Mouse (Mus musculus): ENCODE data around the gene Gm17364. TPM values are rescaled to one million over a fixed set of nuclear protein-coding genes. Genes with fewer than 3 reads are reported as not detected.

Gene Gm17364
- polyA plus RNA-seq, 1 experiment, result not detected

GRCm38 (mm10) chr13:41248751-41249520 is 24.8 kb downstream of the Gm17364 start:
- Histone ChIP-seq H3K27me3 (ENCODE audit: control insufficient read depth, insufficient read depth, low read length) (no peaks in the 10 kb centered on the region), H3K4me3 (ENCODE audit: extremely low read depth, insufficient read depth, insufficient read length) (peak overlapping the region; percentile 88), H3K4me1 (ENCODE audit: control insufficient read depth, insufficient read depth, insufficient read length) (no peaks in the 10 kb centered on the region), H3K27ac (ENCODE audit: insufficient read depth, low read length) (no peak overlapping the region), H3K36me3 (ENCODE audit: control insufficient read depth, insufficient read depth, low read length) (no peaks in the 10 kb centered on the region)
- no peak for TF ChIP-seq POLR2A (IDR thresholded peaks at IDR 0.05; ENCODE audit: low read depth, low read length)
- TF ChIP-seq CTCF (IDR thresholded peaks at IDR 0.05; ENCODE audit: extremely low read depth, insufficient read depth, insufficient read length, insufficient replicate concordance), result no peak
- peak; percentile 6 to 42 for DNase-seq (ENCODE audit: low read depth in 1 of 2, low spot score in 2 of 2)
- WGBS, result 48% methylated on average over 12 of the region's 12 CpGs

GRCm38 (mm10) chr13:41244306-41244830 is 29.4 kb downstream of the Gm17364 start:
- H3K27me3 ChIP-seq (ENCODE audit: control insufficient read depth, insufficient read depth, low read length), result no peaks in the 10 kb centered on the region
- WGBS, result 31% methylated on average over 6 of the region's 6 CpGs
- TF ChIP-seq POLR2A (IDR thresholded peaks at IDR 0.05; ENCODE audit: low read depth, low read length) (no peak), CTCF (IDR thresholded peaks at IDR 0.05; ENCODE audit: extremely low read depth, insufficient read depth, insufficient read length, insufficient replicate concordance) (no peak)
- DNase-seq (ENCODE audit: low read depth in 1 of 2, low spot score in 2 of 2), result no peak
- no peak overlapping the region for H3K4me3 ChIP-seq (ENCODE audit: extremely low read depth, insufficient read depth, insufficient read length)
- H3K4me1 ChIP-seq (ENCODE audit: control insufficient read depth, insufficient read depth, insufficient read length), result no peaks in the 10 kb centered on the region
- no peaks in the 10 kb centered on the region for H3K36me3 ChIP-seq (ENCODE audit: control insufficient read depth, insufficient read depth, low read length)
- H3K27ac ChIP-seq (ENCODE audit: insufficient read depth, low read length), result no peak overlapping the region

- H3K36me3 ChIP-seq (ENCODE audit: control insufficient read depth, insufficient read depth, low read length), result no peaks in the 10 kb centered on the region
- no peak overlapping the region for H3K27ac ChIP-seq (ENCODE audit: insufficient read depth, low read length)
- H3K27me3 ChIP-seq (ENCODE audit: control insufficient read depth, insufficient read depth, low read length), result no peaks in the 10 kb centered on the region
- DNase-seq (ENCODE audit: low read depth in 1 of 2, low spot score in 2 of 2), result no peak
- H3K4me1 ChIP-seq (ENCODE audit: control insufficient read depth, insufficient read depth, insufficient read length), result no peaks in the 10 kb centered on the region
- no peak overlapping the region for H3K4me3 ChIP-seq (ENCODE audit: extremely low read depth, insufficient read depth, insufficient read length)
- no peak for TF ChIP-seq POLR2A (IDR thresholded peaks at IDR 0.05; ENCODE audit: low read depth, low read length)
- no peak for TF ChIP-seq CTCF (IDR thresholded peaks at IDR 0.05; ENCODE audit: extremely low read depth, insufficient read depth, insufficient read length, insufficient replicate concordance)
- 17% methylated on average over 2 of the region's 2 CpGs for WGBS
Measured at GRCm38 (mm10) chr13:41241557-41241956, 32.2 kb downstream of the Gm17364 start.

- DNase-seq (ENCODE audit: low read depth in 1 of 2, low spot score in 2 of 2), result peak in 1 of 2 experiments; percentile 44
- WGBS, result 5% methylated on average over 5 of the region's 5 CpGs
- TF ChIP-seq POLR2A (IDR thresholded peaks at IDR 0.05; ENCODE audit: low read depth, low read length), result no peak
- TF ChIP-seq CTCF (IDR thresholded peaks at IDR 0.05; ENCODE audit: extremely low read depth, insufficient read depth, insufficient read length, insufficient replicate concordance), result no peak
Measured at GRCm38 (mm10) chr13:41238805-41239130, 35.0 kb downstream of the Gm17364 start.

GRCm38 (mm10) chr13:41238035-41238804 is 35.6 kb downstream of the Gm17364 start:
- DNase-seq (ENCODE audit: low read depth in 1 of 2, low spot score in 2 of 2), result no peak
- Histone ChIP-seq H3K27me3 (ENCODE audit: control insufficient read depth, insufficient read depth, low read length) (no peaks in the 10 kb centered on the region), H3K4me1 (ENCODE audit: control insufficient read depth, insufficient read depth, insufficient read length) (no peaks in the 10 kb centered on the region), H3K4me3 (ENCODE audit: extremely low read depth, insufficient read depth, insufficient read length) (no peak overlapping the region), H3K27ac (ENCODE audit: insufficient read depth, low read length) (no peak overlapping the region), H3K36me3 (ENCODE audit: control insufficient read depth, insufficient read depth, low read length) (no peaks in the 10 kb centered on the region)
- 79% methylated on average over 10 of the region's 10 CpGs for WGBS
- TF ChIP-seq CTCF (IDR thresholded peaks at IDR 0.05; ENCODE audit: extremely low read depth, insufficient read depth, insufficient read length, insufficient replicate concordance) (no peak), POLR2A (IDR thresholded peaks at IDR 0.05; ENCODE audit: low read depth, low read length) (no peak)

More at GRCm38 (mm10) chr13:41238805-41239130, 35.0 kb downstream of the Gm17364 start:
- Histone ChIP-seq H3K36me3 (ENCODE audit: control insufficient read depth, insufficient read depth, low read length) (no peaks in the 10 kb centered on the region), H3K4me3 (ENCODE audit: extremely low read depth, insufficient read depth, insufficient read length) (no peak overlapping the region), H3K4me1 (ENCODE audit: control insufficient read depth, insufficient read depth, insufficient read length) (no peaks in the 10 kb centered on the region), H3K27me3 (ENCODE audit: control insufficient read depth, insufficient read depth, low read length) (no peaks in the 10 kb centered on the region), H3K27ac (ENCODE audit: insufficient read depth, low read length) (no peak overlapping the region)

GRCm38 (mm10) chr13:41235845-41236741 is 37.7 kb downstream of the Gm17364 start:
- Histone ChIP-seq H3K4me1 (ENCODE audit: control insufficient read depth, insufficient read depth, insufficient read length) (no peaks in the 10 kb centered on the region), H3K4me3 (ENCODE audit: extremely low read depth, insufficient read depth, insufficient read length) (no peak overlapping the region), H3K27me3 (ENCODE audit: control insufficient read depth, insufficient read depth, low read length) (no peaks in the 10 kb centered on the region), H3K36me3 (ENCODE audit: control insufficient read depth, insufficient read depth, low read length) (no peaks in the 10 kb centered on the region), H3K27ac (ENCODE audit: insufficient read depth, low read length) (no peak overlapping the region)
- 50% methylated on average over 13 of the region's 13 CpGs for whole genome bisulfite sequencing
- DNase-seq (ENCODE audit: low read depth in 1 of 2, low spot score in 2 of 2), result no peak
- TF ChIP-seq POLR2A (IDR thresholded peaks at IDR 0.05; ENCODE audit: low read depth, low read length) (no peak), CTCF (IDR thresholded peaks at IDR 0.05; ENCODE audit: extremely low read depth, insufficient read depth, insufficient read length, insufficient replicate concordance) (no peak)

Data from spleen, adult 2 months (tissue).